Mouse (Mus musculus) embryonic facial prominence, embryonic 14.5 days (tissue): ENCODE data around the gene Zfyve26. TPM values are rescaled to one million over a fixed set of nuclear protein-coding genes. Genes with fewer than 3 reads are reported as not detected.

Source experiments
- ATAC-seq: fragments of 200-750 bp; cut with Nextera tagmentation; 2 replicates; pipeline ENCODE4 v1.8.0; 2017; ENCODE audit warnings: low read depth, moderate number of reproducible peaks, moderate TSS enrichment
- DNase-seq: peaks from one replicate; pipeline ENCODE4 v3.0.0-alpha.2; 2015; ENCODE audit warnings: low spot score
- H3K27ac ChIP-seq: fragments of 300-500 bp; sonication (generic); replicated peaks from 2 replicates; pipeline ENCODE4 v1.5.1; 2014; ENCODE audit warnings: low read depth, mild to moderate bottlenecking, low read length, moderate library complexity
- H3K27me3 ChIP-seq: fragments of 300-500 bp; sonication (generic); replicated peaks from 2 replicates; pipeline ENCODE4 v1.6.1; 2014; ENCODE audit warnings: low read length; ENCODE audit not compliant: control insufficient read depth, insufficient read depth
- H3K36me3 ChIP-seq: fragments of 300-500 bp; sonication (generic); 2 replicates; pipeline ENCODE4 v1.6.1; 2014; ENCODE audit warnings: low read length, mixed read lengths; ENCODE audit not compliant: control insufficient read depth, insufficient read depth
- H3K4me1 ChIP-seq: fragments of 300-500 bp; sonication (generic); 2 replicates; pipeline ENCODE4 v1.6.1; 2014; ENCODE audit warnings: antibody characterized with exemption, low read length; ENCODE audit not compliant: control insufficient read depth, insufficient read depth
- H3K4me2 ChIP-seq: fragments of 300-500 bp; sonication (generic); 2 replicates; pipeline ENCODE4 v1.6.1; 2014; ENCODE audit warnings: low read depth, mild to moderate bottlenecking, low read length, moderate library complexity, mixed read lengths
- H3K4me3 ChIP-seq: fragments of 300-500 bp; sonication (generic); 2 replicates; pipeline ENCODE4 v1.5.1; 2014; ENCODE audit warnings: low read depth, mild to moderate bottlenecking, low read length
- H3K9ac ChIP-seq: fragments of 300-500 bp; sonication (generic); 2 replicates; pipeline ENCODE4 v1.6.1; 2014; ENCODE audit warnings: low read depth, mild to moderate bottlenecking, low read length, moderate library complexity, mixed read lengths
- H3K9me3 ChIP-seq: fragments of 300-500 bp; sonication (generic); 2 replicates; pipeline ENCODE4 v1.6.1; 2016; ENCODE audit warnings: low read length; ENCODE audit not compliant: control insufficient read depth
- WGBS: fragments of 180-500 bp; shearing (Covaris S2); extraction: QIAGEN DNeasy Blood & Tissue Kit; methylation state at CpG from one replicate; pipeline ENCODE4 v1.1.7; 2014; 5-methylcytosine and 5-hydroxymethylcytosine counted together
- polyA plus RNA-seq: library from polyadenylated mRNA; unstranded; fragments of >200 nt; fragmentation: Nextera tagmentation; extraction: Ambion mirVana; gene quantifications from 2 replicates; pipeline ENCODE4 v1.2.1, GENCODE M21; 2014

Gene Zfyve26
- polyA plus RNA-seq, 1 experiment from 2014 or later = 14.7 TPM

DNA sequence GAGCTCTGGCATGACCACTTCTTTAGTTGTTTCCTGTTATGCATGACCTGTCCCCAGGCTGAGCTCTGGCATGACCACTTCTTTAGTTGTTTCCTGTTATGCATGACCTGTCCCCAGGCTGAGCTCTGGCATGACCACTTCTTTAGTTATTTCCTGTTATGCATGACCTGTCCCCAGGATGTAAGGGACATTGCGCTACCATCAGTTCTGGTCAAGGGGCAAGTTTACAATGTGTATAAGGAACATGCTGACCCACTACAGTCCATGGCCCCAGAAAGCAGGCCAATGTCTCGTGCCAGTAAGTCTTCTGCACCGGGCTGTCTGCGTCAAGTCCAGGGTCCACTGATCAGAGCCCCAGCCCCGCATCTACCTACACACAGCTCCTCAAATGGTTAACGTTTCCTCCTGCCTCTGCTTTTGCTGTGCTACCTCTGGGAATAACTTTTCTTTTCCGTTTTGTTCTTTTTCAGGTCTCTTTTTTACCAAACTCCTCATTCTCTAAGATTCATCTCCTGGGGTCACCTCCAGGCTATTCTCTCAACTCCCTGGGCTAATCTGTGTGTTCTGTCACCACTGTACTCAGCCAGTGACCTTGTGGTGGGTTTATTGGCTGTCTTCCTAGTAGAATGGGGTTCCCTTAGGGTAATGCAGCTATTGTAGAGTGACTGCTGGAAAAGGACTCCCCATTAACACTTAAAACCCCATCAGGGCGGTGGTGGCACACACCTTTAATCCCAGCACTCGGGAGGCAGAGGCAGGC is 42.6 kb downstream of the Zfyve26 start:
- DNase-seq (no peak), ATAC-seq (no peak)
- H3K27ac ChIP-seq = no peak overlapping the region
- no peak overlapping the region for H3K4me3 ChIP-seq
- no peaks in the 10 kb centered on the region for H3K4me1 ChIP-seq
- 90% methylated on average over 9 of the region's 9 CpGs for WGBS
- no peak overlapping the region for H3K4me2 ChIP-seq
- no peak overlapping the region for H3K9ac ChIP-seq
- H3K36me3 ChIP-seq = peaks cover 82% of the 10 kb centered on the region
- no peaks in the 10 kb centered on the region for H3K9me3 ChIP-seq
- no peaks in the 10 kb centered on the region for H3K27me3 ChIP-seq

DNA sequence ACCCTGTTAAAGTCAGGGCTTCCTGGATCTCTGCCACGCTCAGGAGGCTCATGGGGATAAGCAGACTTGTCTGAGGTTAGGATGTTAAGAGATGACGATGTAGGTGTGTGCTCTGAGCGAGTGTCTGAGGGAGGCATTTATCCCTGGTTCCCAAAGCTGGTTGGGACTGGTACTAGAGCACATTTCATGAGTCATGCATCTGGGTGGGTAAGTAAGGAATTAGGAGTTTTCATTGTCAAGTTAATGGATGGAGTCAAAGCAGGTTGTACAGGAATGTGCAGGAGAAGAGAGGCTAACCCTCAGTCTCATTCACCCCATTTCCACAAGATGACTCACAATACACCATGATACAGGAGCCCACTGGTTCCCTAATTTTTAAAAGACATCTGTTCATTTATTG is 48.0 kb downstream of the Zfyve26 start:
- Histone ChIP-seq H3K27me3 (no peaks in the 10 kb centered on the region), H3K4me3 (no peak overlapping the region), H3K27ac (no peak overlapping the region), H3K36me3 (peaks cover 83% of the 10 kb centered on the region), H3K4me1 (no peaks in the 10 kb centered on the region), H3K9ac (no peak overlapping the region), H3K4me2 (no peak overlapping the region), H3K9me3 (no peaks in the 10 kb centered on the region)
- 82% methylated on average over 3 of the region's 3 CpGs for WGBS
- DNase-seq = no peak
- ATAC-seq = no peak

DNA sequence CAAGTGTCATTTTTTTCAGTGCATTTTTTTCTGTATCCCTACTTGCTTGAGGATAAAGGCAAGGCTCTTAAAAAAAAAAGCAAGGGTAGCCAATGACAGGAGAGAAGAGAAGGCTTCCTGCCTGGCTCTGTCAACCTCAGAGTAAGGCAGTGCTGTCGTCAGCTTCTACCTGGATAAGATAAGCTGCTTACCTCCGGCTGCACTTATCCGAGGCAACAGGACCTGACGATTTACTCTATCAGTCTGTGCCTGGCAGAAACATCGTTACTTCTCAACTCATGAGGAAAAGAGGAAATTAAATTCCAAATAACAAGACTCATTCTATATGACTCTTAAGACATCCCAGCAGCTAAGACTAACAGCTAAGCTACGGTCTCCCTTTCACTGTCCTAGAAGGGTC is 53.2 kb downstream of the Zfyve26 start:
- Histone ChIP-seq H3K9ac (no peak overlapping the region), H3K4me3 (no peak overlapping the region), H3K27me3 (no peaks in the 10 kb centered on the region), H3K4me1 (no peaks in the 10 kb centered on the region), H3K36me3 (peaks cover 78% of the 10 kb centered on the region), H3K9me3 (no peaks in the 10 kb centered on the region), H3K27ac (no peak overlapping the region), H3K4me2 (no peak overlapping the region)
- 85% methylated on average over 6 of the region's 6 CpGs for WGBS
- ATAC-seq (no peak), DNase-seq (no peak)

DNA sequence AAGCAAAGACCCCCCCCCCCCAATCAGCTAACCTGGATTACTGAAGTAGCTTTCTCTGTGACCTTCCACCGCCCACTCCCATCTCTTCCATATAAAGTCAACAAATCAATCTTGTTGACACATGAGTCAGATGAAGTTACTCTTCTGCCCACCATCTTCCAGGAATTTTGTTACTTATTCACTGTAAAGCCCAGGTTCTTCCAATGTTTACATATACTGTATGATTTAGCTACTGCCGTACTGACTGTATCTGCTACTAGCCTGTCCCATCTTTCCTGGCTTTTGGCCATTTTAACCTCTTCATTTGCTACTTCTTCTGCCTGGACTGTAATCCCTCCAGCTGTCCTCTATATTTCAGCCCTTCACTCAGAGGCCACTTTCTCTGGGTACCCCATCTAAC is 54.1 kb downstream of the Zfyve26 start:
- Histone ChIP-seq H3K36me3 (peaks cover 79% of the 10 kb centered on the region), H3K9ac (no peak overlapping the region), H3K9me3 (no peaks in the 10 kb centered on the region), H3K4me2 (no peak overlapping the region), H3K27me3 (no peaks in the 10 kb centered on the region), H3K4me3 (no peak overlapping the region), H3K27ac (no peak overlapping the region), H3K4me1 (no peaks in the 10 kb centered on the region)
- DNase-seq (no peak), ATAC-seq (no peak)
- WGBS = 94% methylated on average over 2 of the region's 2 CpGs

DNA sequence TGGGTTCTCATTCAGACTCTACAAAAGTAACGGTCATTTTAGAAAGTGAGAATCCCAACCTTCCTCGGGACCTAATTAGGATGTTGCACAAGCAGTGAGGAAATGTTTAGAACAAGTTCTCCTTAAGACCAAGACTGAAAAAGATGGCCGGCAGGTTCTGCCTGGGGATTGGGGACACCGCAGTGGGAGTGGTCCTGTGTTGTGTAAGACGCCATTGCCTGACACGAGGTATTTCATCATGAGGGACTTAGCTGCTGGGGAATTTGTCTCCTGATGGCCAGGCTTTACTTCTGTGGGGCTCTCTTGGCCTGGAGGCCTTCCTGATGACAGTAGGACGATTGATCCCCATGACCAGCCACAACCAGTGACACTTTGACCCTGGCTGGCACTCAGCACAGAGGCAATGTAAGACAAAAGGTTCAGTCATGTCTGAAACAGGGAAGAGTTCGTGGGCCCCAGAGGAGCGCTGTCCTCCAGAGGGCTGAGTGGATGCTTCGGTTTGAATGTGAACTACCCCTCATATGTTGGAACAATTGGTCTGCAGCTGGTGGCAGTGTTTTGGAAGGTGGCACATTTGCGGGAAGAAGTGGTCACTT is 60.5 kb downstream of the Zfyve26 start:
- Histone ChIP-seq H3K36me3 (peaks cover 71% of the 10 kb centered on the region), H3K27me3 (no peaks in the 10 kb centered on the region), H3K27ac (no peak overlapping the region), H3K4me1 (no peaks in the 10 kb centered on the region), H3K4me2 (no peak overlapping the region), H3K9me3 (no peaks in the 10 kb centered on the region), H3K9ac (no peak overlapping the region), H3K4me3 (no peak overlapping the region)
- ATAC-seq (no peak; the same call in 1 of the 2 replicates), DNase-seq (no peak)
- WGBS = 55% methylated on average over 11 of the region's 11 CpGs

DNA sequence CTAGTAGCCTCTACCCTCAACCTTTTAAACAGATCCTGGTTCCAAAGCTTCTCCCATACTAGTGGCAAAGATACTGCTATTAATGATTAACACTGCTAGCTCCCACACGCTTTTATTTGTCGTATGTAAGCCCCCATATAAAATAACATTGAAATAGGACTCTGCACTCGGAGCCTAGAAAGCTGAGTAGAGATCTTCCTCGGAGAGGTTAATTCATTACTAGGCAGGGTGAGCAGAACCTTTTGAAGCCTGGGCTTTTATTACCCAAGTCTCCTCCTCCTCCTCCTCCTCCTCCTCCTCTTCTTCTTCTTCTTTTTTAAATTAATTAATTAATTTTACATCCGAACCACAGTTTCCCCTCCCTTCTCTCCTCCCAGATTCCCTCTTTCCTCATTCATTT is 78.6 kb downstream of the Zfyve26 start:
- no peaks in the 10 kb centered on the region for H3K4me1 ChIP-seq
- WGBS = 63% methylated on average over 5 of the region's 5 CpGs
- H3K9me3 ChIP-seq = no peaks in the 10 kb centered on the region
- no peaks in the 10 kb centered on the region for H3K36me3 ChIP-seq
- no peak overlapping the region for H3K4me2 ChIP-seq
- no peak overlapping the region for H3K27ac ChIP-seq
- H3K4me3 ChIP-seq = no peak overlapping the region
- ATAC-seq = no peak
- no peak for DNase-seq
- no peak overlapping the region for H3K9ac ChIP-seq
- H3K27me3 ChIP-seq = no peaks in the 10 kb centered on the region

DNA sequence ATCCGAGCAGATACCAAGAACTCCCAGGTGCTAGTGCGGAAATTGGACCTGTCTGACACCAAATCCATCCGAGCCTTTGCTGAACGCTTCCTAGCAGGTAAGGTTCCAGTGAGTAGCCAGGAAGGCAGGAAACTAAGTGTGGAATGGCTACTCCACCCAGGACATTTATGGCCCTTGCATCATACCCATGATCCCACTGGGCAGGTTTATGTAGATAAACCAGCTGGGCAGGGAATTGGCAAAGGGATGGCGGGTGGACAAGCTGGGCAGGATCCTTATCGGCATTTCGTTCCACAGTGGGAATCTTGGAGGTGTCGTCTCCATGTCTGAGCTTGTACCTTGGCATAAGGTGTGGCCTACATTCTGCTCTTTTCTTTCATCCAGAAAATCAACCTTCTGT is 84.7 kb downstream of the Zfyve26 start:
- no peak for ATAC-seq
- H3K4me3 ChIP-seq = no peak overlapping the region
- no peak overlapping the region for H3K4me2 ChIP-seq
- H3K4me1 ChIP-seq = peaks cover 6% of the 10 kb centered on the region; the same call in 1 of the 2 replicates
- WGBS = 80% methylated on average over 8 of the region's 8 CpGs
- no peak for DNase-seq
- no peaks in the 10 kb centered on the region for H3K9me3 ChIP-seq
- no peak overlapping the region for H3K9ac ChIP-seq
- H3K36me3 ChIP-seq = no peaks in the 10 kb centered on the region
- no peaks in the 10 kb centered on the region for H3K27me3 ChIP-seq
- H3K27ac ChIP-seq = no peak overlapping the region

DNA sequence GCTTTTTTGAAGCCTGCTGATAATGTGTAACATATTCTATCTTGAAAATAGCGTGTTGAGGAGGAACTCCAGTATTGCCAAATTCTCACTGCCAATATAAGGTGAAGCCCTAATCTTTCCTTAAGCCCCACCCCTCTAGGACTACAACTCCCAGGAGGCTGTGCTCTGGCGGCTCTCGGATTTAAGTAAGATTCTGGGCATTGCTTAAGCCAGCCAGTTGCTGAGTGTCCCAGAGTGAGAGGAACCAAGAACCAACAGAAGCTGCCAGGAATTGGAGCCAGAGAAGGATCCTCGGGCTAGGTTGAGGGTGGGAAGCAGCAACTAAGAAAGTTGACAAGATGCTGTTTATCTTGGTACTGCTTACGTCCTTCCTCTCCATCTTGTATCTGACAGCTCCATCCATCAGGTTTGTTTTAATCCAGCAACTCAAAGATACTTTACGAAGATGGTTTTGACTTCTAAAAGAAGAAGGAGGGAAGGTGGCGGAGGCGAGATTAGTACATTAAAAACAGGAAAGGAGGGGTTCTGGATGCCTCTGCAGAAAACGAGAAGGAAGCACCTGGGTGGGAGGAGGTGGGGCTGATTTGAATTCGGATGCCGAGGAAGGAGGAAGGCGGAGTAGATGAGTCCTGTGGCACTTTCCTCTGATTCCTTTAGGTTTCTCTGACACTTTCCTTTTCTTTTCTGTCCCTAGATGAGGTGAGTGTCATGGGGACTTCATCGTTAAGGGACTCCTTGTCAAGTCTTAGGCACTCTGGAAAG is 87.2 kb downstream of the Zfyve26 start, which contains the start of gene Rdh12:
TSS of gene Rdh12 (plus strand) at position 212 of the 762 bp plus-strand sequence.
- H3K9me3 ChIP-seq = no peaks in the 10 kb centered on the region
- H3K4me1 ChIP-seq = peaks cover 6% of the 10 kb centered on the region; the same call in 1 of the 2 replicates
- H3K4me3 ChIP-seq = peak within 1 kb of the TSS; percentile 39
- WGBS = 4% methylated on average over 13 of the region's 13 CpGs
- H3K27ac ChIP-seq = no peak within 1 kb of the TSS
- ATAC-seq (peak; percentile 76; the same call in 1 of the 2 replicates), DNase-seq (peak; percentile 65)
- H3K27me3 ChIP-seq = no peaks in the 10 kb centered on the region
- H3K4me2 ChIP-seq = peak within 1 kb of the TSS; percentile 59
- peak within 1 kb of the TSS; percentile 48 for H3K9ac ChIP-seq
- no peaks in the 10 kb centered on the region for H3K36me3 ChIP-seq
